Mouse (Mus musculus): ENCODE results near the gene Hoxd8. TPM values are rescaled to one million over a fixed set of nuclear protein-coding genes. Genes with fewer than 3 reads are reported as not detected.

Hoxd8 gene
- total RNA-seq, 2 experiments from 2014 or later = not detected

DNA sequence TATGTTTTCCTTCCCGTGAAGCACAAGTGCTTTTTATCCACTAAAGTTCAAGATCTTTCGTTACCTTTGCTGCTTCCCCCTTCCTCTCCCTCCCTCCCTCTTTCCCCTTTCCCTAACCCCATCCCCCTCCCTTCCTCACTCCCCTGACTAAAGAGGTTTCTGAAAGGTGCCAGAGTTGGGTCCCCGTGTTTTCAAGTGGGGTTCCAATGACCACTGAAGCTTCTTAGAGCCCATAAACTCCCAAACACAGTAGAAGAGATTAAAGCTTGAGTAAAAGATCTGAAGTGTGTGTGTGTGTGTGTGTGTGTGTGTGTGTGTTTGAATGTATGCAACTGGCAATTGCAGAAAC lies 35.2 kb upstream of the Hoxd8 start:
- ATAC-seq (ENCODE audit: poor library complexity, severe bottlenecking) = no peak

DNA sequence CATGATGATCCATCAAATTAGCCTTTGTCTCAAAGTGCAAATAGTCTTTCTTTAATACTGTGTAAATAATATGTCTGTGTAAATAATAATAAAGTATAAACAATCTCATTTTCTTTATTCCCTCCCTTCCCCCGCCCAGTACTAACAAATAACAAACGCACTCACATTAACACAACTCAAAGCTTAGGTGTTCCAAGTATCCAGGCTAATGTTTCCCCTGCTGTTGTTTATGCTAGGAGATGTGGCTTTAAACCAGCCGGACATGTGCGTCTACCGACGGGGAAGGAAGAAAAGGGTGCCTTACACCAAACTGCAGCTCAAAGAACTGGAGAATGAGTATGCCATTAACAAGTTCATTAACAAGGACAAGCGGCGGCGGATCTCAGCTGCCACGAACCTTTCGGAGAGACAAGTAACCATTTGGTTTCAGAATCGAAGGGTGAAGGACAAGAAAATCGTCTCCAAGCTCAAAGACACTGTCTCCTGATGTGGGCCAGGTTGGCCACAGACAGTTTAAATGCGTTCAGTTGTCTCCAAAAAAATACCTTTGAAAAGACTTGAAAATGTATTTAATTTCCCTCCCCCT lies 34.7 kb upstream of the Hoxd8 start:
- no peak for ATAC-seq (ENCODE audit: poor library complexity, severe bottlenecking)

DNA sequence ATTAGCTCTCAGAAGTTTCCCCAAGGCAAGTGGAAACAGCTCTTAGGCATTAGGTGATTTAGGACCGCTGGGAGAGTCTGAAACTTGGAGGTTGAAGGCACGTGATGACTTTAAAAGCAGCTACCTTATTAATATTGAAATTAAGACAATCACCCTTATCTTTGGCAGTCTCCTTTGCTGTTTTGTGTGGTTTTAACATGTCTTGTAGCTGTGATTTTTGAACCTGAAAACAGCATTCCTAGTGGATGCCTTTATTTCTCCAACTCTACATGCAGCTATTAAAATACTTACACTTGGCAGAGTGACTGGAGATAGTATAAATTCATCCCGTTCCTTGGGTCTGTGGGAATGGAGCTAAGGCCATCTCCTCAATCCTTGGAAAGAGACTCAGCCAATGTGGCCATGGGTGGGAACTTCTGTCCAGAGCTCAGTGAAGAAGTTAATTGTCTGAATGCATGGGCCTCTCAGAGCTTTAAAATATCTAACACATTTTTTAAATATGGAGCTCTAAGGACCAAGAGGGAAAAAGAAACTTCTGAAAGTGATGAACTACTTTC lies 33.7 kb upstream of the Hoxd8 start:
- no peak for ATAC-seq (ENCODE audit: poor library complexity, severe bottlenecking)

DNA sequence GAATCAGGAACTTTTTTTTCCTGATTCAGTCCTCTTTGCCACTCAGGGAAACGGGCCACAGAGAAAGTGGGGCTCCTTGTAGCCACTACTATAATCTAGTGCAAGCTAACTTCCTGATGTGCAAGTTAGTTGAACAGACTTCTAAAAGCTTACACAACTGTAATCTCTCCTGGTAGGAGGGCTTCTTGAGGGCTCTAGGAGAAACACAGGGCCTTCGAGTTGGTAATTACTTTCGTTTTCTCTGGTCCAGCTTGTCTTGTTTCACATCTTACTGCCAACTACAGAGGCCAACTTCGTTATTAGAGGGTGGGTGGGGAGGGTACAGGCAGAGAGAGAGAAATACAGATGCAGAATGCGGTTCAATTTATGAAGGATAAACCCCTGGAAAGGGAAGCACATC lies 32.6 kb upstream of the Hoxd8 start:
- ATAC-seq (ENCODE audit: poor library complexity, severe bottlenecking) = no peak

DNA sequence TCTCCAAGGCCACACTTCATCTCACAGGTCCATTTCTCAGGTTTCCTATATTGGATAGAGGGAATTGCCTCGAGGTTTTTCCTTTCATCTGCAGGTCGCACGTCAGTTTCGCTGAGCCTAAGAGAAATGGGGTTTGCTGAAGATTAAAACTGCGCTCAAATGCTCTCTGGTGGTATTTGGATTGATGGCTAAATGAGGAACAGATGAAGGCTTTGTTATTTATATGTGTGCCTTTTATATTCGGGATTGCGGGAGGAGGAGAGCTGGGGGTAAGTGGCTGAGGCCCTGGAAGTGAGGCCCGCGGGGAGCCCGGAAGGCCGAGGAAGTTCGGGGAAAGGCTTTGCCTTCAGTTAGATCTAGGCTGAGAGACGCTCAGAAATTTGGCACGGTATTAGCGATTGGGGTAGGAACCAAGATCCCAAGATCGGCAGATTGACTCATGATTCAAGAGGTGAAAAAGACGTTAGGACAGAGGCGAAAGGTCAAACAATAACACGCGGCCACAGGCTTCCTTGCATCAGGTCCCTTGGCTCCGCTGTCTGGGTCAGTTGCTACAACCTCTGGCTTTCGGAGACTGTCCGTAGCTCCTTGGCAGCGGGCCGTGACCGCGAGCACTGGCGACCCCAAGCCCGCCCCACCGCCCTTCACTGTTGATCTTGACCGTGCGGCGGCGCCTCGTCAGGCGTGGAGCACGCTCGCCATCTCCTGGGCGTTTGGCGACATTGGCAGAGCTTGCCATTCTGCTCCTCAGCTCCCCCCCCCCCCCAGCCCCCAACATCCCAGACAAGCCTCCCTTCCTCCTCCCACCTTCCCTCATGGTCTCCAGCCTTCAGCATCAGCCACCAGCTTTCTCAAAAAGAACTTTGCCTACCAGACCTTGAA lies 31.7 kb upstream of the Hoxd8 start:
- peak; percentile 90 for ATAC-seq (ENCODE audit: poor library complexity, severe bottlenecking)

DNA sequence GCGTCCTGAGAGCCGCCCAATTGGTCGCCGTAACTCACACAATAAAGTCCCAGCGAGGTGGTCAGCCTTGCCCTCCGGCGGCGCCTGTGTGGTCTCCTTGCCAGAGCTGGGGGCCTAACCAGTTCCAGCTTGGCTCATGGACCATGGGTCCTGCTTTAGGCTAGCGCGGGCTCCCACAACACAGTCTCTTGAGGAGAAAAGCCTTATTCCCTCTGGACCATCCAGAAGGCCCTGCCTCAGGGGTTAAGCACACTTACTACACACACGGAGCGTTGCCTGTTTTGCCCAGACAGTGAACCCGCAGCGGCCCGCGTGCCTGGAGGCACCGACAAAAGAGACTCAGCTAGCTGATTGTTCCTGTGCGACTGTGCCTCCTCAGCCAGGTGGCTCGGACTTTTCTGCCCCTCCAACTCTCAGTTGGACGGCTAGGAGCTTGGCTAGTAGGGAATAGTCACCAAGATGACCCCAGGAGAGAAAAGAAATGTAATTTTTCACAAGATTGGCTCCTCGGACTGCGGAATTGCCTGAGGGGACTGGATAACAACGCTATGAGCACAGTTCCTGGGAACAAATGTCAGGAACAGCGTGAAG lies 30.5 kb upstream of the Hoxd8 start:
- no peak for ATAC-seq (ENCODE audit: poor library complexity, severe bottlenecking)

DNA sequence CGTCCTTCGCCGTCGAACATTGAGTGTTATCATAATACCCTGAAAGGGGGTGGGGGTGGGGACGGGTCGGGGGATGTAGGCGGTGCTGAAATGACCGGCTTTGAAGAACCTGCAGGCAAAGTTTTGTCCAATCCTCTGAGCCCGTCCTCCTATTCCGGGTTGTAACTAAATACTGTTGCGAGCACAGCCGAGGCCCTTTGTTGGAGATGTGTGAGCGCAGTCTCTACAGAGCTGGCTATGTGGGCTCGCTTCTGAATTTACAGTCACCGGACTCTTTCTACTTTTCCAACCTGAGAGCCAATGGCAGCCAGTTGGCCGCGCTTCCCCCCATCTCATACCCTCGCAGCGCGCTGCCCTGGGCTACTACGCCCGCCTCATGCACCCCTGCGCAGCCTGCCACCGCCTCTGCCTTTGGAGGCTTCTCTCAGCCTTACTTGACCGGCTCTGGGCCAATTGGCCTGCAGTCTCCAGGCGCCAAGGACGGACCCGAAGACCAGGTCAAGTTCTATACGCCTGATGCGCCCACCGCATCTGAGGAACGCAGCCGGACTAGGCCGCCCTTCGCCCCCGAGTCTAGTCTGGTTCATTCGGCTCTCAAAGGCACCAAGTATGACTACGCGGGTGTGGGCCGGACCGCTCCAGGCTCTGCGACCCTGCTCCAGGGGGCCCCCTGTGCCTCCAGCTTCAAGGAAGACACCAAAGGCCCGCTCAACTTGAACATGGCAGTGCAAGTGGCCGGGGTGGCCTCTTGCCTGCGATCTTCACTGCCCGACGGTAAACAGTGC lies 29.3 kb upstream of the Hoxd8 start, which contains the start of gene Hoxd12:
Hoxd12 (plus strand) TSS at position 133 of the 785 bp plus-strand sequence.
- ATAC-seq (ENCODE audit: poor library complexity, severe bottlenecking) = no peak

DNA sequence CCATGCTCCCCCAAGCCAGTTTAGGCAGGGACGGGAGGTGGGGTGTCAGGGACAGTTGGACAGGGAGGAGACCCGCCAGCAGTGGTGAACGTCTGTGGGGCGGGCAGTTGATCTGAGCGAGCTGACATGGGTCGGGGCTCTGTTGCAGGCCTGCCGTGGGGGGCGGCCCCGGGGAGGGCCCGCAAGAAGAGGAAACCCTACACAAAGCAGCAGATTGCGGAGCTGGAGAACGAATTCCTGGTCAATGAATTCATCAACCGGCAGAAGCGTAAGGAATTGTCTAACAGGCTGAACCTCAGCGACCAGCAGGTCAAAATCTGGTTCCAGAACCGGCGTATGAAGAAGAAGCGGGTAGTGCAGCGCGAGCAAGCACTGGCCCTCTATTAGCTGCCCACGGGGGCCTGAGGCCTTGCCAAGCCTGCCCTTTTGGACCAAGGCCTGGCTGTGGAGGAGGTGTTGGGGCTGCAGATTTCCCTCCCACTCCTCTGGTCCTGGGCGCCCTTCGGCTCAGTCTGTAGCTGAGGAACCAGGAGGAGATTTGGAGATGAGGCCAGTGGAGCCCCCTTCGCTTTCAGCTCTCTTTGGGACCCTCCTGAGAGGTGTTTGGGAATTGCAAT lies 28.6 kb upstream of the Hoxd8 start:
- no peak for ATAC-seq (ENCODE audit: poor library complexity, severe bottlenecking)

DNA sequence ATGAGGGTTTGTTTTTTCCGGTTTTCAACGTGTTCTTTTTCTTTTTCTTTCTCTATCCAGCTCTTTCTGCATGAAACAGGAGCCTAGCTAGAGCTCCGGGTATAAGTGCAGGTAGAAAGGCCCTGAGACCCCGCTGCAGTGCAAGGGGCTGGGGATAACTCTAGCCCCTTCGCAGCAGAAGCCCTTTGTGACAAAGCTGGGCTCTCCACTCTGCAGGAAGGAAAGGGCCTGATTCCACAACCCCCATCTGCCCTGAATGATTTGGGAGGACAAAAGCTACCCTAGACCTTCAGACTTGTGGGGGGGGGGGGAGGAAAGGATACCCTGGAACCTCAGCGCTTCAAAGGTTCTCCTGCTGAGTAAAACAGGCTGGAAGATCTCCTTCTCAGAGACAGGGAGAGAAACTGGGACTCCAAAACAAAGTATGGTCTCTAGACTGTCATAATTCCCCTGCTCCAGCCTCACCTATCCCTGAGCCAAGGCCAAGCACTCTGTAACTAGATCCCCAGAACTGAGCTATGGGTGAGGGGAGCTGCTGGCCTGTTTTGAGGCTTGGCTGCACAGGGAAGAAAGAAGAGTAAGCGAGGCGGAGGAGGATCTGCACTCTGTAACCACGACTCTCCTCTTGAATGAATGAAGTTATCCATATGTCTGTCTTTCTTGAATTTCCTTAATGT lies 27.9 kb upstream of the Hoxd8 start:
- no peak for ATAC-seq (ENCODE audit: poor library complexity, severe bottlenecking)

DNA sequence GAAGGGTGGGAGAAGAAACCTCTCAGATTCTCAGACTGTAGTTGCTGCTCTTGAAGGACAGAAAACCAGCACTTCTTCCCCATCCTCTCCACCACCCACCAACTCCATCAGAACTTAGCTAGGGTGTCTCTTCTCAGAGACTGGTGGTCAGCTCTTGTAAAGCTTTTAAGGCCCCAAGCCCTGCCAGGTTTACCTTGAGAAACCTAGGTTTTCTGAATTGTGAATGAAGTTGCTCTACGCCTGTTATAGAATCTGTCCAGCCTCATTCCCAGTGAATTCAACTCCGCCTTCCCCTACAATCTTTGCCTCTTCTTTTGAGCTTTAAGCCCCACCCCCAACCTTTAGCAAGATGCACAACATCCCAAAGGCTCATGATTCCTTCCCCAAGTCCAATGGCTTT lies 27.3 kb upstream of the Hoxd8 start:
- no peak for ATAC-seq (ENCODE audit: poor library complexity, severe bottlenecking)

DNA sequence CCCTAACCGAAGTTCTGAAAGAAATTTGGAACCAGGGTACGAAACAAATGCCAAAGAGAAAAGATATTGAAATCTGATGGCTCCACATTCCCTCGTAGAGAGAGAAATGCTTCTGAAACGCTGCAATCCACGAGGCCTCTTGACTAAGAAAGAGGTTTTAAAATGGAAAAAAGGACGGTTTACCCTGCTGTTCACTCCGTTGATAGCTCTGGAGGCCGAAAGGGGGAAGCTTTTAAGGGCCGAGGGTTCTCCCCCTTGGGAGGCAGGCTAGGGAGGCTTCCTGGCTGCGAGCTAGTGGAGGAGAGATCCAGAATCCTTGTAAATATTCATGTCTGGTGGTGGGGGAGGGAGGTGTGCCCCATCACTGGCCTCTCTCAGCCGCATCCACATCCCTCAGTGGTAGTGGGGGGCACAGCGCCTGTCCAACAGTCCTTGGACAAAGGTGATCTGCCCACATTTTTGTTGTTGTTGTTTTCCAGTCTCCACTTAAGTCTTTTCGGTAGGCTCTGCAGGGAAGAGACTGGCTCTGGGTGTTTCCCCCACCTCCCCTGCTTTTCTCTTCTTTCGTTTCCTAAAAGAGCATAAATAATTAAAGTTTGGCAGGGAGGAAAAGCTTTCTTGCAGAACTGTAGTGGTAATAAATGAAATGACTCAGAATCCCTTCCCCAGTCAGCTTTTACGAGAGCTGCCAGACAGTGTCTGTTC lies 25.4 kb upstream of the Hoxd8 start, which contains the start of gene Hoxd11:
Hoxd11 (plus strand) TSS at position 667 of the 705 bp plus-strand sequence.
- ATAC-seq (ENCODE audit: poor library complexity, severe bottlenecking) = no peak

DNA sequence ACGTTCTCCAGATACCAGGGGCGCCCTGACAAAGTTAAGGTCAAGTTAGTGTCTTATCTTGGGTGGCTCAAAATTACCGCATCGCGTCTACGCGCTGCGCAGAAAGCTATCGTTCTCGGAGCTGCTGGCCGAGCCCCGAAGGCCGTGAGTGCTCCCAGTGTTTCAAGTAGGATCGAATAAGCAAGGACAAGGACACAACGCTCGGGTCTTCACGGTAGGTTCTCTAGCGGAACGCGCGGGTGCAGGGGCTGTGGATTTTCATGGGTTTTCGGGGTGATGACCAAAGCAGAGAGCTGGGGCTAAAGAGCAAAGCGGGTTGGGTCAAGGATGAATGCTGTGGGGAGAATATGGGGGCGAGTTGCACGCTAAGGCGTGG lies 24.8 kb upstream of the Hoxd8 start:
- ATAC-seq (ENCODE audit: poor library complexity, severe bottlenecking) = peak; percentile 13; the same call in 1 of the 2 replicates

DNA sequence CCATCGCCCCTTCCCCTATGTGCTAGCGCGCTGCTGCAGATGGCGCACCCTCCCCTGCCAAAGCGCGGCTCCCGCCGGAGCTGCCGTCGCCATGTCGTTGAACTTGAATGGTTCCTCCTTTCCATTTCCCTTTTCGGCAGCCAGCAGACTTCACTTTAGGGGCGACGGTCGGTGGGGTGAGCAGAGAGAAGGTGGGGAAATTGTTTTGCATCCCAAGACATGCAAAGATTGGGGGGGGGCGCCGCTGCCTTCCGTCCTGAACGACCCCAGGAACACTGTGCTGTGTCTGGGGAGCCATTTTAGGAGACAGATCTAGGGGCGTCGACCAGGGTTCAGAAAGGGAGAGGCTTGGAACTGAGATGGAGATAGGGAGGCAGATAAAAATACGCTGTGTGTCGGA lies 24.4 kb upstream of the Hoxd8 start:
- peak; percentile 44 for ATAC-seq (ENCODE audit: poor library complexity, severe bottlenecking)

DNA sequence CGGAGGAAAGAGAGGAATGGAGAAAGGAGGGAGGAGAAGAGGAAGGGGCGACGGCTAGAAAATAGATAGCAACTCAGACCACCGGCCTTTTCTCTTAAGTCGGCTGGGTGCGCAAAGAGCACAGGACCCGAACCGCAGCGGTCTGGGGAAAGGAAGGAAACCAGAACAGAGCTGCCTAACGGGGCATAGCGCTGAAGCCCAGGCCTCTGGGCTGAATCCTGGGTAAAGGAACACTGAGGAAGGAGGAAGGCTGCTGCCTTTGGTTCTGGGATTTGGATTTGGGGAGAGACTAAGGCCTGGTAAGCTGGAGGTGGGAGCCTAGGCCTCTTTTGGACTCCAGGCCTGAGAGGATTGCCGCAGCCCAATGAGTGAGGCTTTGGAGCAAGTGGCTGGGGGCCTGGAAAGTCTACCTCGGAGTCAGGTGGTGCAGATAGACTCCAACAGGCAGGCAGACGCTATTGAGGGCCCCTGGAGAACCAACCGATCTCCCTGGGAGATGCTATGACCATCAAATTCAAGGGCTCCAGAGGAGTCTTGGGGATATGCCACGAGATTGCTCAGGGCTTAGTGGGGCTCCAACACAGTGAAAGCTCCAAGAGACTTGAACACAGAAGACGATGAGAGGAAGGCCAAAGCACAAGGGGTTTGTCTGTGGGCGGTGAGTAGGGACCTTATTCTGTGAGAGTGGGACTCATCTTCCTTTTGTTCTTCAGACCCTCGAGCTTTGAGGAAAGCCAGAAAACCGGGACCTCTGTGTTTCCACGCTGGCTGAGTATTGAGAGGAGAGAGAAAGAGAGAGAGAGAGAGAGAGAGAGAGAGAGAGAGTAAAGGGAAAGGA lies 23.6 kb upstream of the Hoxd8 start:
- no peak for ATAC-seq (ENCODE audit: poor library complexity, severe bottlenecking)

DNA sequence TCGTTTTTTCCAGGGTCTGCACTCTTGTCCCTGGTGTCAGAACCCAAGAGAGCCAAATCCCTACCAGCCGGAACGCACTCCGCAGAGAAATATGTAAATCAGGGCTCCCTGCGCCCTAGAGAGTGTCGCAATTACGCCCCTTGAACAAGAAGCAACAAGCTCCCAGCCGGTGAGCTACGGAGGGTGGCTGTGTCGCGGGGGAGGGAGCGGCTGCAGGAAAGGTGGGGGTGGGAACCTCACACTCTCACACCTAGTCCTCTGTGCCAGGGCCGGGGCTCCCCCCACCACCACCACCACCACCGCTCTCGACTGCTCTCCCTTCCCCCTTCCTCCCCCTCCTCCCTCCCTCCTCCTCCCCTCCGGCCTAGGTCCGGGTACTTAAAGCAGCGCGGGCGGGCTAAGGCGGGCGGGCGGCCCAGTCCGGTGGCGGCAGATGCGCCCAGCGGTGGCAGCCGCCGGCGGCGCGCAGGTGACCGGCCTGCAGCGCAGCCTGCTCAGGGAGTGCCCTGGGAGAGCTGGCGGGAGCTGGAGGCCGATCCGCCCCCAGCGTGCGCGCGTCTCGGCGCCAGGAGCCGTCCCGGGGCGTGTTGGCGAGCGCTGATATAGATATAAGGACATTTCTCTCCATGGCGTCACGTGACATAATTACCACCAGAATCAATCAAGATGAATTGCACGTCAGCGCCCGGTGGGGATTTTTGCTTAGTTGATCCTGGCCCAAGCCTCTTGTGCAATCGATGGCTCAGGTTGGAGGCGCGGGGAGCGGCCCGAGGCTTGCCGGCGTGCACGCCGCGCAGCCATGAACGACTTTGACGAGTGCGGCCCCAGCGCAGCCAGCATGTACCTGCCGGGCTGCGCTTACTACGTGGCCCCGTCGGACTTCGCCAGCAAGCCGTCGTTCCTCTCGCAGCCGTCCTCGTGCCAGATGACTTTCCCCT lies 22.6 kb upstream of the Hoxd8 start:
- no peak for ATAC-seq (ENCODE audit: poor library complexity, severe bottlenecking)

DNA sequence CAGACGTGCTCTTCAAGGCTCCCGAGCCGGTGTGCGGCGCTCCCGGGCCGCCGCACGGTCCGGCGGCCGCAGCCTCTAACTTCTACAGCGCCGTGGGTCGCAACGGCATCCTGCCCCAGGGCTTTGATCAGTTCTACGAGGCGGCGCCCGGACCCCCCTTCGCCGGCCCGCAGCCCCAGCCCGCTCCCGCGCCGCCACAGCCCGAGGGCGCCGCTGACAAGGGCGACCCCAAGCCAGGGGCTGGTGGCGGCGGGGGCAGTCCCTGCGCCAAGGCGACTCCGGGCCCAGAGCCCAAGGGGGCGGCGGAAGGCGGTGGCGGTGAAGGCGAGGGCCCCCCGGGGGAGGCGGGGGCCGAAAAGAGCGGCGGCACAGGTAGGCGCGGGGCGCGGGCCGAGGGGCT lies 21.6 kb upstream of the Hoxd8 start:
- no peak for ATAC-seq (ENCODE audit: poor library complexity, severe bottlenecking)

DNA sequence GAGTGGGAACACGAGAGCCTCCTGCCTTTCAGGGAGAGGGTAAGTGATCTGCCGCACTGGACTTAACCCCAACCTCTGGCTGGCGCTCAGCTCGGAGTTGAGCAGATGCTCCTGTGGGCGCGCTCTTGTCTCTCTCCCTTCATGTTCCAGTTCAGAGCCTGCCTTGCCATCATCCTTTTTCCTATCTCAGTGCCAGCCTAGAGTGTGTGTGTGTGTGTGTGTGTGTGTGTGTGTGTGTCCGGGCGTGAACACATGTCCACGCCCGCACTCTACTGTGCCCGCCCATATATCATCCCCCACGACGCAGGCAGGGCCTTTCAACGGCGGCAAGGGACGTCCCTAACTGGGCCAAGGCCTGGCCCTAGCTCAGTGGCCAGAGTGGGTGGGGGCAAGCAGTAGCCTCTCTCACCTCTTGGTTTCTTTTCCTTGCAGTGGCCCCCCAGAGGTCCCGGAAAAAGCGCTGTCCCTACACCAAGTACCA lies 20.9 kb upstream of the Hoxd8 start:
- no peak for ATAC-seq (ENCODE audit: poor library complexity, severe bottlenecking)
